Mouse (Mus musculus) heart, postnatal 0 days (tissue): ENCODE data around the gene Gm44965. TPM values are rescaled to one million over a fixed set of nuclear protein-coding genes. Genes with fewer than 3 reads are reported as not detected.

ENCODE experiments used
- ATAC-seq: fragments of 200-750 bp; cut with Nextera tagmentation; 2 replicates; pipeline ENCODE4 v1.8.0; 2017; ENCODE audit warnings: low read depth, moderate number of reproducible peaks, moderate library complexity; ENCODE audit not compliant: insufficient read depth
- DNase-seq: peaks from one replicate; pipeline ENCODE4 v3.0.0-alpha.2; 2016; ENCODE audit warnings: low spot score
- H3K27ac ChIP-seq: fragments of 300-500 bp; sonication (generic); 2 replicates; pipeline ENCODE4 v1.5.1; 2014; ENCODE audit warnings: low read depth, mild to moderate bottlenecking
- H3K27me3 ChIP-seq: fragments of 300-500 bp; sonication (generic); 2 replicates; pipeline ENCODE4 v1.6.1; 2014; ENCODE audit warnings: low read length, mixed read lengths; ENCODE audit not compliant: control insufficient read depth, insufficient read depth
- H3K36me3 ChIP-seq: fragments of 300-500 bp; sonication (generic); replicated peaks from 2 replicates; pipeline ENCODE4 v1.6.1; 2014; ENCODE audit warnings: low read length, mixed read lengths; ENCODE audit not compliant: control insufficient read depth, insufficient read depth
- H3K4me1 ChIP-seq: fragments of 300-500 bp; sonication (generic); 2 replicates; pipeline ENCODE4 v1.6.1; 2014; ENCODE audit warnings: antibody characterized with exemption; ENCODE audit not compliant: control insufficient read depth, insufficient read depth
- H3K4me2 ChIP-seq: fragments of 300-500 bp; sonication (generic); 2 replicates; pipeline ENCODE4 v1.6.1; 2014; ENCODE audit warnings: low read depth, mild to moderate bottlenecking, low read length, moderate library complexity
- H3K4me3 ChIP-seq: fragments of 300-500 bp; sonication (generic); 2 replicates; pipeline ENCODE4 v1.5.1; 2014; ENCODE audit warnings: low read depth, low read length
- H3K9ac ChIP-seq: fragments of 300-500 bp; sonication (generic); replicated peaks from 2 replicates; pipeline ENCODE4 v1.6.1; 2014; ENCODE audit warnings: low read depth, low read length, mixed read lengths
- H3K9me3 ChIP-seq: fragments of 300-500 bp; sonication (generic); replicated peaks from 2 replicates; pipeline ENCODE4 v1.6.1; 2016; ENCODE audit warnings: low read length; ENCODE audit not compliant: control insufficient read depth
- CTCF ChIP-seq: IDR thresholded peaks from 2 replicates; pipeline ENCODE4 v1.5.1; 2016; ENCODE audit warnings: antibody characterized with exemption, control low read depth, low read depth
- EP300 ChIP-seq: IDR thresholded peaks from 2 replicates; pipeline ENCODE4 v1.6.1; 2016; ENCODE audit warnings: antibody characterized with exemption, low read depth
- WGBS: fragments of 180-500 bp; shearing (Covaris S2); extraction: QIAGEN DNeasy Blood & Tissue Kit; methylation state at CpG from one replicate; pipeline ENCODE4 v1.1.7; 2014; 5-methylcytosine and 5-hydroxymethylcytosine counted together
- polyA plus RNA-seq: library from polyadenylated mRNA; unstranded; fragments of >200 nt; fragmentation: Nextera tagmentation; extraction: Ambion mirVana; gene quantifications from 2 replicates; pipeline ENCODE4 v1.2.1, GENCODE M21; 2015
- total RNA-seq: library from RNA; depleted of rRNA; stranded (reverse); fragments of >200 nt; gene quantifications from 2 replicates; pipeline ENCODE4 v1.2.3, GENCODE M21; 2014; ENCODE audit warnings: low replicate concordance

Gene Gm44965
- total and polyA plus RNA-seq, 2 experiments from 2014 or later: not detected

GRCm38 (mm10) chr6:48595278-48595677 is 1.5 kb downstream of the Gm44965 start:
- H3K4me2 ChIP-seq: peak overlapping the region; percentile 89
- no peaks in the 10 kb centered on the region for H3K27me3 ChIP-seq
- 64% methylated on average over 1 of the region's 1 CpGs for WGBS
- ATAC-seq (no peak), DNase-seq (no peak)
- H3K9me3 ChIP-seq: 0 out of 2 replicates have a peak, but pooled peaks cover 7% of the 10 kb centered on the region
- no peak overlapping the region for H3K27ac ChIP-seq
- H3K4me3 ChIP-seq: no peak overlapping the region
- TF ChIP-seq CTCF (no peak), EP300 (no peak)
- peaks cover 39% of the 10 kb centered on the region for H3K36me3 ChIP-seq
- H3K4me1 ChIP-seq: peaks cover 18% of the 10 kb centered on the region
- H3K9ac ChIP-seq: 0 out of 2 replicates have a peak overlapping the region, but pooled peaks have one; percentile 78

GRCm38 (mm10) chr6:48596545-48597232 is 2.9 kb downstream of the Gm44965 start:
- 96% methylated on average over 45 of the region's 45 CpGs for WGBS
- no peak for ATAC-seq
- H3K4me3 ChIP-seq: no peak overlapping the region

GRCm38 (mm10) chr6:48597233-48597625 is 3.5 kb downstream of the Gm44965 start:
- H3K27me3 ChIP-seq: no peaks in the 10 kb centered on the region
- WGBS: 96% methylated on average over 27 of the region's 27 CpGs
- H3K9ac ChIP-seq: no peak overlapping the region
- H3K4me1 ChIP-seq: peaks cover 18% of the 10 kb centered on the region
- DNase-seq (no peak), ATAC-seq (no peak)
- H3K27ac ChIP-seq: no peak overlapping the region
- H3K4me3 ChIP-seq: no peak overlapping the region
- peaks cover 39% of the 10 kb centered on the region for H3K36me3 ChIP-seq
- 0 out of 2 replicates have a peak, but pooled peaks cover 7% of the 10 kb centered on the region for H3K9me3 ChIP-seq
- no peak for TF ChIP-seq EP300
- TF ChIP-seq CTCF: no peak
- no peak overlapping the region for H3K4me2 ChIP-seq

More at GRCm38 (mm10) chr6:48596545-48597232, 2.9 kb downstream of the Gm44965 start:
- H3K4me2 ChIP-seq: no peak overlapping the region
- peaks cover 18% of the 10 kb centered on the region for H3K4me1 ChIP-seq
- no peak overlapping the region for H3K27ac ChIP-seq
- no peak overlapping the region for H3K9ac ChIP-seq
- peaks cover 39% of the 10 kb centered on the region for H3K36me3 ChIP-seq
- DNase-seq: no peak
- H3K9me3 ChIP-seq: 0 out of 2 replicates have a peak, but pooled peaks cover 7% of the 10 kb centered on the region
- TF ChIP-seq EP300: no peak
- no peak for TF ChIP-seq CTCF
- no peaks in the 10 kb centered on the region for H3K27me3 ChIP-seq

- WGBS: 80% methylated on average over 1 of the region's 1 CpGs
- no peak for TF ChIP-seq CTCF
- TF ChIP-seq EP300: no peak
- no peak overlapping the region for H3K4me3 ChIP-seq
- DNase-seq (no peak), ATAC-seq (no peak)
- H3K27ac ChIP-seq: no peak overlapping the region
- no peaks in the 10 kb centered on the region for H3K27me3 ChIP-seq
- H3K9ac ChIP-seq: no peak overlapping the region
- H3K4me2 ChIP-seq: no peak overlapping the region
- peaks cover 43% of the 10 kb centered on the region for H3K36me3 ChIP-seq
- H3K9me3 ChIP-seq: 0 out of 2 replicates have a peak, but pooled peaks cover 7% of the 10 kb centered on the region
- H3K4me1 ChIP-seq: peaks cover 7% of the 10 kb centered on the region
Measured at GRCm38 (mm10) chr6:48600594-48600993, 6.9 kb downstream of the Gm44965 start.

GRCm38 (mm10) chr6:48601271-48602079 is 7.7 kb downstream of the Gm44965 start, which contains the start of gene Zfp775:
Zfp775 (plus strand) TSS chr6:48602063.
- H3K9me3 ChIP-seq: 0 out of 2 replicates have a peak, but pooled peaks cover 7% of the 10 kb centered on the region
- ATAC-seq: peak; percentile 99
- 5% methylated on average over 40 of the region's 42 CpGs for WGBS
- no peaks in the 10 kb centered on the region for H3K27me3 ChIP-seq
- H3K27ac ChIP-seq: peak within 1 kb of the TSS; percentile 85
- peaks cover 7% of the 10 kb centered on the region for H3K4me1 ChIP-seq
- H3K4me2 ChIP-seq: peak within 1 kb of the TSS; percentile 80
- peak; percentile 96 for DNase-seq
- peak within 1 kb of the TSS; percentile 69 for H3K9ac ChIP-seq
- TF ChIP-seq EP300 (peak; percentile 47; the same call in 1 of the 2 replicates), CTCF (no peak)
- H3K36me3 ChIP-seq: peaks cover 35% of the 10 kb centered on the region
- peak within 1 kb of the TSS; percentile 73 for H3K4me3 ChIP-seq
